Mouse (Mus musculus): ENCODE measurements around the gene Olfr609.
"Not testable (repeated sequence)": the region's sequence is repeated elsewhere in the genome, so short reads cannot be mapped to it uniquely, and the experiment has no call there.

Gene Olfr609

DNA sequence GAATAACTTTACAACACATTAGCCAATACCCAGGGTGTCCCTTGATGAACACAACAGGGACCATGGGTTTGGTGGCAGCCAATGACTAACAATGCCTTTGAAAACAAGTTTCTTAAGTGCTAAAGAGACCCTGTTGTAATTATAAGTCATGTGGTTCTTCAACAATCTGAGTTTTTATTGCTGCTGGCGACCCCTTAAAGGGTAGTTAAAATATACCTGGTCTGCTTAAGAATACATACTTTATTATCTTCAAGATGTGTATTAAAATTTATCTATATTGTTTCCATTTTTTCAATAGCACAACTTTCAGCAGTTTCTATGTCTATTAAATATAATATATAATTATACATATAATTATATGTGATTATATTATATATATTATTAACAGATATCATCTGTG is at the start of gene Olfr609:
Gene Olfr609 (minus strand): TSS at position 101 of the 400 bp plus-strand sequence.
- no peak for DNase-seq

DNA sequence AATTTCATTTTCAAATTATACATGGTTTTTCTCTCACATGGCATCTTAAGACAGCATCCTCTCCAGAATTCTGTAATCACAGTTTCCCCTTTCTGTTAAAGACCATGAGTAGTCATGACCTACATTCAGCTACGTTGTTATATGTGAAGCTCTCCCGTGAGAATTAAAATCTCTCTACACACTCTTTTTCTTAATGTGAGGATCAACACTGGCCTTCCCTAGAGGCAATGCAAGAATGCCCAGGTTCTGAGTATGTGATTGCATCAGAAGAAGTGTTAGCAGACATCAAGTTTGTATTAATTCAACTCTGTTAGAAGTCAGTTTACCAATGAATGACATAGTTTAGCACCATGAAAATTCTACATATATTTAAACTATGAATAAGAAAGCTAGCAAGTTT is 44.8 kb upstream of the Olfr609 start, which contains the start of gene Olfr612:
Gene Olfr612 (minus strand): TSS at position 101 of the 400 bp plus-strand sequence.
- not testable (repeated sequence) for DNase-seq

DNA sequence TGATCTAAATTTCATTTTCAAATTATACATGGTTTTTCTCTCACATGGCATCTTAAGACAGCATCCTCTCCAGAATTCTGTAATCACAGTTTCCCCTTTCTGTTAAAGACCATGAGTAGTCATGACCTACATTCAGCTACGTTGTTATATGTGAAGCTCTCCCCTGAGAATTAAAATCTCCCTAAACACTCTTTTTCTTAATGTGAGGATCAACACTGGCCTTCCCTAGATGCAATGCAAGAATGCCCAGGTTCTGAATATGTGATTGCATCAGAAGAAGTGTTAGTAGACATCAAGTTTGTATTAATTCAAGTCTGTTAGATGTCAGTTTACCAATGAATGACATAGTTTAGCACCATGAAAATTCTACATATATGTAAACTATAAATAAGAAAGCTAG is 22.9 kb upstream of the Olfr609 start, which contains the start of gene Olfr611:
Gene Olfr611 (minus strand): TSS at position 101 of the 400 bp plus-strand sequence.
- DNase-seq: not testable (repeated sequence)

DNA sequence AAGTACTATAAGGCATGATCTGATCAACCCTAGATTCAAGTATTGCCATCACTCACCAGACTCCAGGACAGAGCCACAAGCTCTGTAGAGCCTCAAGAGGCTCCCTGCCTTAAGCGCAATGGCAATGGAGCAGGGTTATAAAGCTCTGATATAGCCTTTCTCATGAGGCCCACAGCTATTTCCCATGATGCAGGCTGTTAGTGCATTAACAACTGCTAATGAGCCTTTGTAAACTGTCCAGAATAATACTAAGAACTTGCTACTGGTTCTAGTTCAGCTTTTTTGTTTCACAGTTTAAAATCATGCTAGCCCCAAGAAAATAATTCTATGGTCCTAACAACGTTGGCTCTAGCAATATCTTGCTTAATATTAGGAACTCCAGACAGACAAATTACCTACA is 14.2 kb upstream of the Olfr609 start, which contains the start of gene Olfr610:
Gene Olfr610 (minus strand): TSS at position 101 of the 400 bp plus-strand sequence.
- no peak for DNase-seq

DNA sequence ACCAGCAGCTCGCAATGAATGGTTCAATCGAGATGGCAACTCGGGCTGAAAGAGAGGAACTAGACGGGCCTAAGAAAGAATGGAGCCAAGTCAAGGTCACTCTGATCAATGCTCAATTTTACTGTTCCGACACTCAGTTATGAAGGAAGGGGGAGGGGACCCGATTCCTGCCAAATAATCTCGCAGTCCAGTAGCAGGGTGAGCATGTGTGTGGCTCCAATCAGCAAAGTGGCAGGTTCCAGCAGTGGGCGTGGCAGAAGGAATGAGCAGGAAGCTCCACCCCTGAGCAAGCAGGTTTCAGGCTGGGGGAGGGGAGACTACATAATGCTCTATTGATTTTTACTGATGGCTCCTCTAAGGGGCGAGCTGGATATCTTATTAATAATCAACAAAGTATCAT is 20.8 kb downstream of the Olfr609 start:
- not testable (repeated sequence) for DNase-seq

DNA sequence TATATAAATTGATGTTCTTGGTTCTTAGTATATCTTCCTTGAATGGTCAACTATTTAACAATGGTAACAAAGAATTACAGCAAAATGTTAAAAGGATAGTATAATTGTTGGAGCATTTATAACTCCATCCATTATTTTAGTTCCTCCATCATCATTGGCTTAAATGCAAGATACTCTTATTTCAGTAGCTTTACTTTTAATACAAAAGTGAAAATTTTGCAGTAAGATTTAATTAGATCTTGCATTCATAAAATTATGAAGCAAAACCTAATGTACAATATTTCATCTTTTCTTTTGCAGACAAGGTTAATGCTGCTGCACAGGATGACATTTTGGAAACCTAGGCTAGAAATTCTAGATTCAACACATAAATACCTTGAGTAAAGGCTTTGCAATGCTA is 28.3 kb downstream of the Olfr609 start, which contains the start of gene Olfr608:
Gene Olfr608 (plus strand): TSS at position 301 of the 400 bp plus-strand sequence.
- DNase-seq: no peak

DNA sequence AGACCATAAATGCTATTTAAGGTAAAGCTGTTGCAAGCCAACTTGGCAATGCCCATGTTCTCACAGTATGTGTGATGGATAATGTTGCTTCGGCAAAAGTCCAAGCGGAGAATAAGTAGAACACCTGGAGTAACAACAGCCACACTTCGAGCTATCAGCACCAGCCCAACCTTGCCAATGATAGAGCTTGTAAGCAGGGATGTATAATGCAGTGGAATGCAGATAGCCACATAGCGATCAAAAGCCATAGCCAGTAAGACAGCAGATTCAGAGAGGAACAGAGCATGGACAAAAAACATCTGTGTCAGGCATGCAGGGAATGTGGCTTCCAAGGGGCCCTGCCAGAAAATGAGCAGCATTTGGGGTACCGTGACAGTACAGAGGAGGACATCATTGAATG is 37.3 kb downstream of the Olfr609 start:
- no peak for DNase-seq

DNA sequence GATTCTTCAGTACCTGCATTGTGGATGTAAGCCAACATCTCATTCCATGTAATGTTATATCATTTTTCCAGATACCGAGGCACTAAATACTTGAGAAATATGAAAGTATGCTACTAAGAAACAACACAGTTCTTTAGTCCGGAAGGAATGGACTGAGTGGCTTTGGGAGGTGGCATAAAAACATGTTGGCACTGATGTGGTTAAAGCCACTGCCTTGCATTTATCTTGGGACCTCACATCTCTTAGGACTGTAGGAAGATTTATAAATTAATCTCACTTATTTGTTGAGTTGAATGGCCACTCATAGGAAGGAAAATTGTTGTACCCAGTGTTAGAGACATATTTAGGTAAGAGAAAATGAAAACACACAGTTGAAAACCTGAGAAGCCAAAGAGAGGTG is 49.1 kb downstream of the Olfr609 start, which contains the start of gene Olfr606:
Gene Olfr606 (plus strand): TSS at position 301 of the 400 bp plus-strand sequence.
- no peak for DNase-seq

DNA sequence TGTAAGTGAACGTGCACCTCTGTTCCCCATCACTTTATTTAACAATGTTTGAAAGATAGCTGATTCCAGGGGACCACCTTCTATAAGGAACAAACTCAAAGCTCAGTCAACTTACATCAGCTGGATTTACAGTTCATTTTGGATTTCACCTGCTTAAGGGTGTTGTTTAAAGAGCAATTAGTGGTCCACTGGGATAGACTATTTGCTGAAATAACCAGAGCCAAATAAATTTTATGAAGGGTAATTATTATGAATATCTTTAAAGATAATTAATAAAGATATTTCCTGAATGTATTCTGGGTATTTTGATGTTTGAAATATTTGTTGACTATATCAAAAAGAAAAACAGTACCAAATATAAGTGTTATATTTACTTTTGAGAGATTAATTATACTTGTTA is 52.5 kb downstream of the Olfr609 start, which contains the start of gene Olfr605:
Gene Olfr605 (minus strand): TSS at position 101 of the 400 bp plus-strand sequence.
- no peak for DNase-seq
